Mouse (Mus musculus) midbrain, embryonic 14.5 days (tissue): Measurements from ENCODE around the gene Cxadr. TPM values are rescaled to one million over a fixed set of nuclear protein-coding genes. Genes with fewer than 3 reads are reported as not detected.

Experiments used
- ATAC-seq: fragments of 200-750 bp; cut with Nextera tagmentation; 2 replicates; pipeline ENCODE4 v1.8.0; 2017; ENCODE audit warnings: moderate number of reproducible peaks, moderate library complexity; ENCODE audit not compliant: low FRiP score, low TSS enrichment
- DNase-seq: peaks from one replicate; pipeline ENCODE4 v3.0.0-alpha.2; 2015
- H3K27ac ChIP-seq: fragments of 300-500 bp; sonication (generic); replicated peaks from 2 replicates; pipeline ENCODE4 v1.5.1; 2014; ENCODE audit warnings: mild to moderate bottlenecking, low read depth, low read length, moderate library complexity
- H3K27me3 ChIP-seq: fragments of 300-500 bp; sonication (generic); 2 replicates; pipeline ENCODE4 v1.6.1; 2014; ENCODE audit warnings: low read length, control low read depth, mixed read lengths; ENCODE audit not compliant: control insufficient read depth, insufficient read depth
- H3K36me3 ChIP-seq: fragments of 300-500 bp; sonication (generic); 2 replicates; pipeline ENCODE4 v1.6.1; 2014; ENCODE audit warnings: low read length, control low read depth; ENCODE audit not compliant: control insufficient read depth, insufficient read depth
- H3K4me1 ChIP-seq: fragments of 300-500 bp; sonication (generic); 2 replicates; pipeline ENCODE4 v1.6.1; 2014; ENCODE audit warnings: mild to moderate bottlenecking, antibody characterized with exemption, low read length, control low read depth; ENCODE audit not compliant: control insufficient read depth, insufficient read depth
- H3K4me2 ChIP-seq: fragments of 300-500 bp; sonication (generic); 2 replicates; pipeline ENCODE4 v1.6.1; 2014; ENCODE audit warnings: mild to moderate bottlenecking, low read length, moderate library complexity
- H3K4me3 ChIP-seq: fragments of 300-500 bp; sonication (generic); replicated peaks from 2 replicates; pipeline ENCODE4 v1.5.1; 2014; ENCODE audit warnings: low read depth, low read length
- H3K9ac ChIP-seq: fragments of 300-500 bp; sonication (generic); replicated peaks from 2 replicates; pipeline ENCODE4 v1.6.1; 2014; ENCODE audit warnings: mild to moderate bottlenecking, low read length, moderate library complexity
- H3K9me3 ChIP-seq: fragments of 300-500 bp; sonication (generic); 2 replicates; pipeline ENCODE4 v1.6.1; 2016; ENCODE audit warnings: low read length, control low read depth, mixed read lengths; ENCODE audit not compliant: control insufficient read depth
- WGBS: fragments of 180-500 bp; shearing (Covaris S2); extraction: QIAGEN DNeasy Blood & Tissue Kit; methylation state at CpG from one replicate; pipeline ENCODE4 v1.1.7; 2014; 5-methylcytosine and 5-hydroxymethylcytosine counted together
- polyA plus RNA-seq: library from polyadenylated mRNA; unstranded; fragments of >200 nt; fragmentation: Nextera tagmentation; extraction: Ambion mirVana; gene quantifications from 2 replicates; pipeline ENCODE4 v1.2.1, GENCODE M21; 2014

Cxadr gene
- polyA plus RNA-seq, 1 experiment from 2014 or later, result 124 TPM

DNA sequence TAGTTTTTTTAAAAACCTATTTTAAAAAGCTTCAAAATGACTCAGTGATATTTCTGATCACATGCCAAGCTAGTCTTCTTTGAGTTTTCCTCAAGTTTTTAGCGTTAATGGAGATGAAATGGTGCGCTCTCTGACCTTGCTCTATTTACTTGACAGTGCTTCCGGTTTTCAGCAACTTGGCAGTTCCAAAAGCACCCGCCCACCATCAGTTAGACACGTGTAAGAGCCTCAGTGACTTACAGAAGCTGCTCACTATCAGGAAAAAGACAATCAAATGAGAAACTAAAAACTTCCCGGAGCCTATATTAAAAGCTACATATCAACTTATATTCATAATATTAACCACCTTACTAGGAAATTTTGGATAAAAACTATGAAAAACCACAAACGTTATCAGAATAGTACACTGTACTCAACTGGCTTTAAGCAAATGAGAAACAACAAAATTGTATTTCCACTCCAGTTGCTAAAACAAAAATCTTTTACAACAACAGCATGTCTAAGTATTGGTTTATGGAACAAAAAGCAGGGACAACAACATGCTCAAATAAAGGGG is 70.3 kb downstream of the Cxadr start:
- no peak overlapping the region for H3K4me2 ChIP-seq
- H3K27me3 ChIP-seq, result no peaks in the 10 kb centered on the region
- no peaks in the 10 kb centered on the region for H3K9me3 ChIP-seq
- H3K4me1 ChIP-seq, result peaks cover 7% of the 10 kb centered on the region; the same call in 1 of the 2 replicates
- H3K4me3 ChIP-seq, result no peak overlapping the region
- H3K27ac ChIP-seq, result no peak overlapping the region
- DNase-seq (no peak), ATAC-seq (no peak)
- no peak overlapping the region for H3K9ac ChIP-seq
- H3K36me3 ChIP-seq, result peaks cover 11% of the 10 kb centered on the region
- 88% methylated on average over 7 of the region's 7 CpGs for WGBS

DNA sequence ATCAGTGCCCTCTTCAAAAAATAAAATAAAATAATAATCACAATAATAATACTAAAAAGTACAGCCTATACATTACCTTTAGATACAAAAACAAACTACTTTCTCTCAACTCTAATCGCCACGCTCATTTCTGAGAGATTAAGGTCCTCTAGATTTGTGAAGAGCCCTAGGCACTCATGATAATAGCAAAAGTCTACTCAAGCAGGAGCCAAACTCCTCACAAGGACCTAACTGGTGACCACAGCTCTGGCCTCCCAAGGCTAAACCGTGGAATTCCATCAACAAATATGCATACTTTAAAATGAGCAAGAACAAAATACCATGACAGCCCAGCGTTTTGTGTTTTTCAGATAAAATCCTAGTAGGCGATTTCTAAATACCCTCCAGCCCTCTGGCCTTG is 71.5 kb downstream of the Cxadr start:
- no peak for DNase-seq
- Histone ChIP-seq H3K27me3 (no peaks in the 10 kb centered on the region), H3K4me1 (peaks cover 10% of the 10 kb centered on the region; the same call in 1 of the 2 replicates), H3K9me3 (no peaks in the 10 kb centered on the region), H3K9ac (no peak overlapping the region), H3K4me3 (no peak overlapping the region), H3K4me2 (no peak overlapping the region), H3K27ac (no peak overlapping the region), H3K36me3 (peaks cover 9% of the 10 kb centered on the region)
- WGBS, result 93% methylated on average over 5 of the region's 5 CpGs
- ATAC-seq, result no peak

DNA sequence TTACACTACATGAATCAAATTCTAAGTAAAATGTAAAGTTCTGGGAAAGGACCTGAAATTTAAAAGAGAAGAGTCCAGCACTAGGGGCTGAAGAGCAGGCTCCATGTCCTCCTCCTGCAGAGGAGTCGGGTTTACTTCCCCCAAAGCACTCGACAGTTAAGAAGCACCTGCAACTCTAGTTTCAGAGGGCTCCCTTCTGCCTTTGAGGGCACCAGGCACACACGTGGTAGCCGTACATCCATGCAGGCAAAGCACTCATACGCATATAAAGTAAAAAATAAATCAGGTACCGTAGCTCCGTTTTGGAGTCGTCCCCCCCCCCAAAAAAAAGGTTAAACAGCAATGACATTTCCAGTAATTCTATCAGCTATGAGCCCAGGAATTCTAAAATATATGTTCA is 72.5 kb downstream of the Cxadr start:
- Histone ChIP-seq H3K4me3 (no peak overlapping the region), H3K27ac (no peak overlapping the region), H3K4me1 (peaks cover 10% of the 10 kb centered on the region; the same call in 1 of the 2 replicates), H3K9me3 (no peaks in the 10 kb centered on the region), H3K4me2 (no peak overlapping the region), H3K36me3 (peaks cover 1% of the 10 kb centered on the region; the same call in 1 of the 2 replicates), H3K27me3 (no peaks in the 10 kb centered on the region), H3K9ac (no peak overlapping the region)
- 80% methylated on average over 8 of the region's 8 CpGs for WGBS
- DNase-seq, result no peak
- ATAC-seq, result no peak

DNA sequence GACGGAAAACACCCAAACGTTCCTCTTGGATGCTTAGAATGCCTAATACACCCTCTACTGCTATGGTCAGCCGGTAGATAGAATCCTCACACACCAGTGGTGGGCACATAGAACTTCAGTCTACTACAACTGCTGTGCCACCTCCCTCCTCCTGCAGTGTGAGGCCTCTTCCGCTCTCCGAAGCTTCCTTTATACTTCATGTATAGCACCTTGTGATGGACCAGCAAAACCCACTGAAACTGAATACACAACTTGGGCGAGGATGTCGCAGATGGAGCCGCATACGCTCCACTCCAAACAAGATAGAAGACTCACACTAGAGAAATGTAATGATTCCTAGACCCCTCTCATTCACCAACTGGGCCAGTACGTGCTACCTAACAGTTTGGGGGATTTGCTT is 73.9 kb downstream of the Cxadr start:
- Histone ChIP-seq H3K4me2 (peak overlapping the region; percentile 69), H3K36me3 (no peaks in the 10 kb centered on the region), H3K27me3 (no peaks in the 10 kb centered on the region), H3K27ac (no peak overlapping the region), H3K9ac (no peak overlapping the region), H3K9me3 (no peaks in the 10 kb centered on the region), H3K4me1 (peaks cover 10% of the 10 kb centered on the region; the same call in 1 of the 2 replicates), H3K4me3 (peak overlapping the region; percentile 78)
- ATAC-seq (no peak), DNase-seq (peak; percentile 20)
- WGBS, result 55% methylated on average over 10 of the region's 10 CpGs

DNA sequence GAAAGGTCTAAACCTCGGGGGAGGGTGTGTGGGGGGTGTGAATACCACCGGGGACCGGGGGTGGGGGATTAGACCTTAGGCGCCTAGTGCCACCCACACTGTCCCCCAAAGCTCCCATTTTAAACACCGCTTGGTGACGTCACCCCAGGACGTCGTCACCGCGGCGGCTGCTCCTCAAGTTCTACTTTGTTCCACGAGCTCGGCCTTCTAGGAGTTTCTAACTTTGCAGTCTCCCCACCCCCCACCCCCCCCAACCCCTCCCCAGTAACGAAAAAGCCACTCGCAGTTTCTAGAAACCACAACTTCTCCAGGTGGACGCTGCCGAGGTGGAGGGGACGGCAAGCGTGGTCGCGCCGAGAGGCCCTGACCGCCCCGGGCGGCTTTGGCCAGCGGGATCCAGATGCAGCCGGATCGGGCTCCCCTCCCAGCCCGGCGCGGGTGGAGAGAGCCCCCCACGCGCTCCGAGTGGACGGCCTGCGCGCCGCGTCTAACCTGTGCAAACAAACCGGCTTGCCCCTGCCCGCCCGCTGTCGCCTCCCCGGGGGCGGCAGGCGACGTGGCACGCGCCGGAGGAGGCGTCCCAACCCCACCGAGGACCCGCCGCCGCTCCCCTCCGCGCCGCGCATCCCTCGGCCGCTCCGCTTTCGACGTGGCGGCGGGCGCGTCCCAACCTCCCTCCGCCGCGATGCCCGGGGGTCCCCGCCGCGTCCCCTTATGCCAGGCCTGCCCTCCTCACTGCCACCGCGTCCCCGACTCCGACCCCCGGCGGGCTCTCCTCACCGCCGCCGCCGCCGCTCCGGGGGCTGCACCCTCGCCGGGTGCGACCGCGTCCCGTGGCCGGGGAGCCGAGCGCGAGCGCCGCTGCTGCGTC is 74.8 kb downstream of the Cxadr start:
- Histone ChIP-seq H3K27ac (peak overlapping the region; percentile 57; the same call in 1 of the 2 replicates), H3K9ac (peak overlapping the region; percentile 70), H3K4me3 (peak overlapping the region; percentile 78), H3K27me3 (no peaks in the 10 kb centered on the region), H3K36me3 (no peaks in the 10 kb centered on the region), H3K9me3 (no peaks in the 10 kb centered on the region), H3K4me1 (peaks cover 10% of the 10 kb centered on the region; the same call in 1 of the 2 replicates), H3K4me2 (peak overlapping the region; percentile 69)
- under 1% methylated on average over 90 of the region's 100 CpGs for WGBS
- DNase-seq (peak; percentile 76), ATAC-seq (peak; percentile 61)

DNA sequence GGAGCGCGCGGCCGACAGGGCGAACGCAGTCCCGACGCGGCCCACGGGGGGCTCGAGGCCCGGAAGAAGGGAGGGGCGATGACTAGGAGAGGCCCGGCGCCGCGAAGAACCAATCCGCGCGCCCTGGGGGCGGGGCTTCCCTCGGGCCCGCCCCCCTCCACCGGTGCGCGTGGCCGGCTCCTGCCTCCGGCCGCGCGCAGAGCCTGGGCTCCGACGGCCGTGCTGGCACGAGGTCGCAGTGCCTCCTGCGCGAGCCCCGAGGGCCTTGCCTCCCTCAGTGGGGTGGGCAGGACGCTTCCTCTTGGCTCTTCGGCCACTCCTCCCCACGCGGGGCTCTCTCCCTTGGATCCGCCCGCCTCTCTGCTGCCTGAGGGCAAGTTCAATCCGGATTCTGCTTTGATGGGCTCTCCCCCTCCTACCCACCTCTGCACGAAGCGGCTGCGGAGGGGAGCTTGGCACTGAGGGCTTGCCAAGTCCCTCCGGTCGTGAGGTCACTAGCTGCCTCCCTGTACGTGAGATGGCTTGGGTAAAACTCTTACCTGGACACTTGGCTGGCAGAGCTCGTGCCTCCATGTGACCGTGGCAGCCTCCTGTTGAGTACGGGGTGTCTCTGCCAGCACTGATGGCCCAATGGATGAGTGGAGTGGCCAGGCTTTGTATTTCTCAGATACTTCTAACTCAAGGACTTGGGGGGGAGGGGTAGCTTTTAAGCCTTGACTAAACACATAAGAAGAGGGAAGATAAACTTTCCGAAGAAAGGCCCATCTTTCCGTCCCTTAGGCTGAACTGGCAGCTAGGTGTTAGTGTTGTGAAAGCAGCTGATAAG is 75.7 kb downstream of the Cxadr start, which contains the start of gene Btg3:
Gene Btg3 (minus strand): TSS at position 448 of the 826 bp plus-strand sequence.
- peak; percentile 97 for DNase-seq
- Histone ChIP-seq H3K4me1 (peaks cover 10% of the 10 kb centered on the region; the same call in 1 of the 2 replicates), H3K36me3 (no peaks in the 10 kb centered on the region), H3K27ac (peak within 1 kb of the TSS; percentile 57; the same call in 1 of the 2 replicates), H3K4me3 (peak within 1 kb of the TSS; percentile 78), H3K9me3 (no peaks in the 10 kb centered on the region), H3K27me3 (no peaks in the 10 kb centered on the region), H3K9ac (peak within 1 kb of the TSS; percentile 70), H3K4me2 (peak within 1 kb of the TSS; percentile 69)
- WGBS, result 3% methylated on average over 54 of the region's 57 CpGs
- ATAC-seq, result peak; percentile 97

DNA sequence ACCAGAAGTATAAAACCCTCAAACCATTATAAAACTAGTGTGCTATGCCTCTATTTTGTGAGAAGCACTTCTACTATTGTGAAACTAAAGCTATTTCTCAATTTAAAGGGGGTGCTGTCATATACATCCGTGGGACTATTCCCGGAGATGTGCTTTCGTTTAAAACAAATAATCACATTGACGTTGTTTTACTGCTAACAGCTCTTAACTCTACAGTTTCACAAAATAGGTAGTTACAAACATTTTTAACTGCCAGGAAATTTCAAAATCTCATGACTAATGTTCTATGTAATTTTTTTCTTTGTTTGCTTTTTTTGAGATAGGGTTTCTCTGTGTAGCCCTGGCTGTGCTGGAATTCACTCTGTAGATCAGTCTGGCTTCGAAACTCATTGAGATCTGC is 77.2 kb downstream of the Cxadr start:
- H3K27ac ChIP-seq, result no peak overlapping the region
- DNase-seq, result no peak

DNA sequence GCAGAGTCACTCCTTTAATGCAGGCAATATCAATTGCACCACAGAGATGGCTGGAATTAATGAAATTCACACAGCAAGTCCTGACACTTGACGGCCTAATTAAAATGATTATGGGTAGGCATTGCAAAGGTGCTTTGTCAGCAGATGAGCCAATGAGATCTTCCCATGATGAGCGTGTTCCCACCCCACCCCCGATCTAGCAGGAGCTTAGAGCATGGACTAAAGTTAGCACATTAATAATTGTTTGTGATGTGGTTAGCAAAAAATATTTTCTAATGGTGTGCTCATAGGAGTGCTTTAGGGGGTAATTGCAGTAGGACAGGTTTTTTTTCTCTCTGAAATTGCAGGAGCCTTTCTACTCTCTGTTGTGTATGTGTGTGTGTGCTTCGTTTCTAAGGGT is 87.8 kb downstream of the Cxadr start:
- no peak overlapping the region for H3K9ac ChIP-seq
- H3K27me3 ChIP-seq, result no peaks in the 10 kb centered on the region
- DNase-seq (no peak), ATAC-seq (no peak)
- H3K4me1 ChIP-seq, result no peaks in the 10 kb centered on the region
- no peaks in the 10 kb centered on the region for H3K9me3 ChIP-seq
- no peak overlapping the region for H3K4me2 ChIP-seq
- H3K4me3 ChIP-seq, result no peak overlapping the region
- no peak overlapping the region for H3K27ac ChIP-seq
- 80% methylated on average over 4 of the region's 4 CpGs for WGBS
- H3K36me3 ChIP-seq, result no peaks in the 10 kb centered on the region

More for the DNA sequence above, 77.2 kb downstream of the Cxadr start:
- no peak for ATAC-seq
- H3K36me3 ChIP-seq, result no peaks in the 10 kb centered on the region
- no peak overlapping the region for H3K4me3 ChIP-seq
- no peaks in the 10 kb centered on the region for H3K27me3 ChIP-seq
- H3K9ac ChIP-seq, result no peak overlapping the region
- H3K9me3 ChIP-seq, result no peaks in the 10 kb centered on the region
- no peak overlapping the region for H3K4me2 ChIP-seq
- 97% methylated on average over 5 of the region's 5 CpGs for WGBS
- H3K4me1 ChIP-seq, result peaks cover 10% of the 10 kb centered on the region; the same call in 1 of the 2 replicates
